Mouse (Mus musculus): ENCODE measurements around the gene Uba3.

DNA sequence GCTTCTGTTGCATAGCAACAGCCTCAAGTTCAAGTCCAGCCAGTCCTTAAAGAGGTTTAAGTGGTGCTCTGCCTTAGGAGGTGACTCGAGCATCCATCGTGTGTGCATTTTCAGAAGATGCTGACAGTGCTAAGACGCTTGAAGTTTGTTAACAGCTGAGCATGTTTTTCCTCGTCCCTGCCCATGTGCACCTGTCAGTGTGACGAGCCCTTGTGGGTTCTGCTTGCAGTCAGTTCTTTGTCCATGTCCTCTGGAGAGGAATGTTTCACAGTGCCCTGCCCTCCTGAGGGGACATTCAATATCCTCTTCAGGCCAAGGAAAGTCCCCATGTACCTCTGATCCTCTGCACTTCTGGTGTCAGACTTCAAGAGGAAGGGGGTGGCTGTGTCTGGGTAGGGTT lies 34.6 kb upstream of the Uba3 start:
- no peak for TF ChIP-seq MYOG (IDR thresholded peaks at IDR 0.05; ENCODE audit: control insufficient read depth, extremely low read depth, insufficient read length)
- no peak for TF ChIP-seq CTCF (IDR thresholded peaks at IDR 0.05; ENCODE audit: control insufficient read depth, insufficient read depth, insufficient read length)
- TF ChIP-seq CEBPB (IDR thresholded peaks at IDR 0.05; ENCODE audit: low read depth), result no peak
- TF ChIP-seq USF1 (IDR thresholded peaks at IDR 0.05; ENCODE audit: low read depth), result no peak

Data from C2C12 (cell line).